ENCODE assay signal across 11 mouse cellular contexts in the genomic region with DNA sequence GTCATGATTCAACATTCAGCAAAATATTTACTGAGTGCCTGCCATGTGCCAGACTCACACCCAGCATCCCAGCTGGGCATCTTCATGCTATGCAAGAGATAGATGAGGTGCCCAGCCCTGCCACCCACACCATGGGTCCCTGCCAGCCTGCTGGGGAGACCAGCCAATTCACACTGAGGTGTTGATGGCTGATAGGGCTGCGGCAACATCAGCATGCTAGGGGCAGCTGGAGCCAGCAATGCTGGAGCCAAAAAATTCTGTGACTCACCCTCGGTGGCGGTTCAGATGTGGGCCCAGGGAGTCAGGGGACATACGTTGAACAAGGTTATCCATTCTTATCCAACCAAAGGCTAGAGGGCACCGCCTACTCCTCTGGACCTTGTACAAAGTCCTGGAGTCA. TPM values are rescaled to one million over a fixed set of nuclear protein-coding genes. Genes with fewer than 3 reads are reported as not detected.
DNase-seq lines count a peak whose midpoint lies in the region; ATAC-seq and TF ChIP-seq lines count a peak whose summit lies in the region.
"Had no signal": no experiment of that assay in that cellular context is flagged by ENCODE, and none has a peak within 500 bp of the region (broad histone marks: within the 10 kb centered on the region; RNA-seq: fewer than 3 reads in every experiment).

No protein-coding gene starts in this region.

- POLR2A ChIA-PET in Patski (lab: Charles Lee), result no interaction called here

- H3K36me3 ChIP-seq in forebrain, embryonic 14.5 days (ENCODE audit: control insufficient read depth, insufficient read depth, low read length), result no peaks in the 10 kb centered on the region

- TF ChIP-seq CTCF in Patski (IDR thresholded peaks at IDR 0.05), result no peak

- no peaks in the 10 kb centered on the region for H3K27me3 ChIP-seq in Patski
- no peaks in the 10 kb centered on the region for H3K27me3 ChIP-seq in forebrain, embryonic 14.5 days (replicated peaks; ENCODE audit: control insufficient read depth, insufficient read depth, low read length)

- ATAC-seq in Patski, result peak; percentile 49
- ATAC-seq in forebrain, embryonic 14.5 days, result no peak
- no peak for ATAC-seq in activated CD4-positive, CD25-positive, alpha-beta regulatory T cell, adult 4 months

- H3K27ac ChIP-seq in forebrain, embryonic 14.5 days (ENCODE audit: low read depth, low read length), result no peak overlapping the region
- H3K27ac ChIP-seq: kidney, postnatal 0 days had no signal

- in situ Hi-C loops in Patski (cut with MboI; ENCODE audit: low pct_unique_long_range_greater_than_20kb), result no loop called here

- no peaks in the 10 kb centered on the region for H3K9me3 ChIP-seq in forebrain, embryonic 14.5 days (replicated peaks; ENCODE audit: control insufficient read depth, low read length)

- DNase-seq in Patski (ENCODE audit: low read depth, low spot score), result no peak
- peak; percentile 83 for DNase-seq in fat pad, adult 2 months (ENCODE audit: extremely low read depth, low read depth, low spot score)
- DNase-seq in heart, postnatal 25 days (ENCODE audit: low spot score), result peak; percentile 57
- DNase-seq in left cerebral cortex, postnatal 4 days, result peak; percentile 35
- DNase-seq in thymus, postnatal 25 days, result no peak
- DNase-seq in kidney, adult 11 months, result no peak
- no peak for DNase-seq in forebrain, embryonic 14.5 days (ENCODE audit: low spot score)

- H3K4me1 ChIP-seq in forebrain, embryonic 14.5 days (ENCODE audit: control insufficient read depth, insufficient read depth, low read length), result no peaks in the 10 kb centered on the region

- CTCF ChIA-PET in Patski (lab: Charles Lee), result interaction anchor here (1.0 kb wide), 1 partner anchor 31 kb away, joined by 4 read pairs; no protein-coding TSS in a partner anchor

- intact Hi-C loops in heart, postnatal 25 days (cut with DNase I), result no loop called here
- intact Hi-C loops in left cerebral cortex, postnatal 4 days (cut with DNase I), result no loop called here

- WGBS in forebrain, embryonic 14.5 days, result 74% methylated on average over 5 of the region's 5 CpGs

- no peak overlapping the region for H3K4me2 ChIP-seq in forebrain, embryonic 14.5 days (ENCODE audit: low read length)

- H3K9ac ChIP-seq in forebrain, embryonic 14.5 days (ENCODE audit: low read length), result no peak overlapping the region

- H3K4me3 ChIP-seq in forebrain, embryonic 14.5 days (ENCODE audit: low read depth, low read length), result no peak overlapping the region

RNA-seq across cellular contexts. Expression of a gene that starts 2.5 kb away (rescaled TPM):
- 0.28 TPM for polyA plus RNA-seq in Patski (2021)
- total RNA-seq in heart, postnatal 25 days (2021), result not detected
- not detected for total RNA-seq in left cerebral cortex, postnatal 4 days (2021)
- polyA plus RNA-seq in forebrain, embryonic 14.5 days (2014; fragmentation: Nextera tagmentation; extraction: Ambion mirVana), result not detected in 2 replicates
- polyA plus RNA-seq in activated CD4-positive, CD25-positive, alpha-beta regulatory T cell, adult 4 months (2017; shearing (Covaris generic)), result not detected
- polyA plus RNA-seq: brain, embryonic 14.5 days had no signal

RNA-seq across cellular contexts. Expression of a gene that starts 20.0 kb away (rescaled TPM):
- polyA plus RNA-seq in Patski (2021), result 0.05 TPM
- not detected for total RNA-seq in heart, postnatal 25 days (2021)
- total RNA-seq in left cerebral cortex, postnatal 4 days (2021), result under 1 TPM in 1 of 2 experiments, not detected in 1; 0.22 TPM
- not detected in 2 replicates for polyA plus RNA-seq in forebrain, embryonic 14.5 days (2014; fragmentation: Nextera tagmentation; extraction: Ambion mirVana)
- under 1 TPM in 1 of 2 experiments, not detected in 1; 0.73 TPM for polyA plus RNA-seq in activated CD4-positive, CD25-positive, alpha-beta regulatory T cell, adult 4 months (2017; shearing (Covaris generic))
- total RNA-seq: neutrophil, adult 5-6 weeks had no signal

RNA-seq across cellular contexts. Expression of a gene that starts 37.5 kb away (rescaled TPM):
- polyA plus RNA-seq in Patski (2021), result 0.28 TPM
- not detected for total RNA-seq in heart, postnatal 25 days (2021)
- not detected for total RNA-seq in left cerebral cortex, postnatal 4 days (2021)
- polyA plus RNA-seq in forebrain, embryonic 14.5 days (2014; fragmentation: Nextera tagmentation; extraction: Ambion mirVana), result not detected in 2 replicates
- polyA plus RNA-seq in activated CD4-positive, CD25-positive, alpha-beta regulatory T cell, adult 4 months (2017; shearing (Covaris generic)), result not detected
- polyA plus RNA-seq: brain, embryonic 14.5 days had no signal

RNA-seq across cellular contexts. Expression of a gene that starts 45.3 kb away (rescaled TPM):
- polyA plus RNA-seq in Patski (2021), result not detected
- not detected for total RNA-seq in heart, postnatal 25 days (2021)
- total RNA-seq in left cerebral cortex, postnatal 4 days (2021), result not detected
- not detected in 2 replicates for polyA plus RNA-seq in forebrain, embryonic 14.5 days (2014; fragmentation: Nextera tagmentation; extraction: Ambion mirVana)
- polyA plus RNA-seq in activated CD4-positive, CD25-positive, alpha-beta regulatory T cell, adult 4 months (2017; shearing (Covaris generic)), result not detected
- total RNA-seq: neutrophil, adult 5-6 weeks had no signal
- polyA plus RNA-seq: brain, embryonic 14.5 days; kidney, postnatal 0 days had no signal

RNA-seq across cellular contexts. Expression of a gene that starts 58.9 kb away (rescaled TPM):
- not detected for polyA plus RNA-seq in Patski (2021)
- not detected for total RNA-seq in heart, postnatal 25 days (2021)
- total RNA-seq in left cerebral cortex, postnatal 4 days (2021), result not detected
- polyA plus RNA-seq in forebrain, embryonic 14.5 days (2014; fragmentation: Nextera tagmentation; extraction: Ambion mirVana), result not detected in 2 replicates
- not detected for polyA plus RNA-seq in activated CD4-positive, CD25-positive, alpha-beta regulatory T cell, adult 4 months (2017; shearing (Covaris generic))
- total RNA-seq: neutrophil, adult 5-6 weeks had no signal
- polyA plus RNA-seq: brain, embryonic 14.5 days; kidney, postnatal 0 days had no signal

Comparison
In these comparisons a context has a peak if more than half of its experiments do, and no peak if none do; other contexts are left out.
1. DNase-seq: peak in fat pad, adult 2 months (single experiment), heart, postnatal 25 days (single experiment) and left cerebral cortex, postnatal 4 days (single experiment); none in Patski (single experiment), thymus, postnatal 25 days (single experiment), kidney, adult 11 months (single experiment) and forebrain, embryonic 14.5 days (single experiment).